Mouse (Mus musculus): ENCODE data around the gene Clk3.

GRCm38 (mm10) chr9:57748137-57748536, 17.5 kb downstream of the Clk3 start:
- TF ChIP-seq CTCF (conservative IDR thresholded peaks at IDR 0.05; ENCODE audit: low read length) (no peak), POU5F1 (IDR thresholded peaks at IDR 0.05; ENCODE audit: borderline replicate concordance, low read length) (no peak)

All from E14TG2a.4 (cell line).